Mouse (Mus musculus): ENCODE data around the gene Trpm3.
A peak's percentile ranks its signal among the peaks of the same experiment; 100 is the strongest.

Gene Trpm3

DNA sequence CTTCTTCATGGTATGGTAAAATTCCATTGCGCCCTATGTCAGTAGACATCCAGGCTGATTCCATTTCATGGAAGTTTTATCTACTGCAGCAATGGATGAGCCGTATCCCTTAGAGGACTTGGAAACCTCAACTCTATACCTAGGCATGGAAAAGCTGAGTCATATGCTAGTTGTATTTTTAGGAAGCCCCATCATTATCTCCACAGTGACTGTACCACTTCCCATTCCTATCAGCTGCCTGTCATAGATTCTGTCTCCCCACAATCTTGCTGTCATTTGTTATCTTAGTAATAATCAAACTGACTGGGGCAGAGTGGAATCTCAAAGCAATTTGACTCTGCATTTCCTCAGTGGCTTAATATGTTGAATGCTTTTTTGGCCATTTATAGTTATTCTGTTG lies 169.2 kb downstream of the Trpm3 start:
- DNase-seq (ENCODE audit: low spot score), result no peak

DNA sequence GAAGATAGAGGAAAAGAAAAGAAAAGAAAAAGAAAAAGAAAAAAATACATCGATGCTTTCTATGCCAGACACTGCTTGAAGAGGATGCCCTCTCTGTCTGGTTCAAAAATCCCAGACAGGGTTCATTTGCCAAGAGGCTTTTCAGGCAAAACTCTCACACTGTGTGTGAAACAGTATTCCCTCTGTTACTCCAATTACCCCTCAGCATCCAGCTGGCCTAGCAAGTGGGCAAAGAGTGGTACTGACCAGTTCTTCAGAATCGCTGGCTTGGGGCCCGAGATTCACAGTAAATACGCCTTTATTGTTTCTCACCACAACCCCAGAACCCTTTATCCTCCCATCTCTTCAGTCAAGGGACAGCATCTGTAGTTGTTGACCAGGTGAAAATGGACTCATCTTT lies 178.5 kb downstream of the Trpm3 start:
- no peak for DNase-seq (ENCODE audit: low spot score)

DNA sequence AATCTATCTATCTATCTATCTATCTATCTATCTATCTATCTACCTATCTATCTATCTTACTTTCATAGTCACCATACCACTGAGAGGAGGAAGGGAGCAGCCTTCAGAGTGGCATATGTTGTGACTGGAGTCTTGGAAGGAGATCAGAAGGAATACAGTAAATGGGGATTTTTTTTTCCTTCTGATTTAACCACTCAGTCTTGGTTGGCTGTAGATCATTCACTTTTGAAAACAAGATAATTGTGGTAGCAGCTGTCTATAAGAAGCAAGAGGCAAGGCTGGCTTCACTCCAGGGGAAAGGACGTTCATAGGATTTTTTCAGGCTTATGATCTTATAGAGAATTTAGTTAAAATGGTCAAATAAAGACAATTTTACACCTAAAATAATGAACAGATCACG lies 188.0 kb downstream of the Trpm3 start:
- no peak for DNase-seq (ENCODE audit: low spot score)

DNA sequence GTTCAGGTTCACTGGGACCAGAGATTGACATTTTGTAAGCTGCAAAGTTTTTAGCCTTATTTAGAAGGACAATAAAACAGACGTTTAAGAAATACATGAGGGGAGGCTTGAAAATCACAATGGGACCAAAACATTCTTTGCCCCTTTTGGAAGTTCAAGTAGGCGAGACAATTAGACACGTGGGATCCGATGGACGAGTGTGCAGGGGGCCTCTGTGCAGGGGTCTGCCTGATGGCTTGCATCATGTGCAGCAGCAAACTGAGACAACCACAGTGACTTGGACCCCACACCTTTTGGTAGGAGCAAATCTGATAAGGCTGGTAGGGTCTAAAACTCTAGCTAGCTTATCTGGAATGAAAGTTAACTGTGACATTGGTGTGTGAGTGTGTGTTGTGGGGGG lies 188.4 kb downstream of the Trpm3 start:
- DNase-seq (ENCODE audit: low spot score), result no peak

DNA sequence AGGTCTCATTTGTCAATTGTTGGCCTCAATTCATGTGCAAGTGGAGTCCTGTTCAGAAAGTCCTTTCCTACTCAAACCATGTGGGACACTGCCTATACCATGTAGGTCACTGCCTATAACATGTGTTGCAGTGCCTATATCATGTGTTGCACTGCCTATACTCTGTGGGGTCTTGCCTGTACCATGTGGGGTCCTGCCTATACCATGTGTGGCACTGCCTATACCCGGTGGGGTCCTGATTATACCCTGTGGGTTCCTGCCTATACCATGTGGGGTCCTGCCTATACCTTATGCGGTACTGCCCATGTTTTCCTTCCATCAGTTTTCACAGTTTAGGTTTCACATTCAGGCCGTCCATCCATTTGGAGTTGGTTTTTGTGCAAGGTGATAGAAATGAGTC lies 197.4 kb downstream of the Trpm3 start:
- DNase-seq (ENCODE audit: low spot score), result no peak

DNA sequence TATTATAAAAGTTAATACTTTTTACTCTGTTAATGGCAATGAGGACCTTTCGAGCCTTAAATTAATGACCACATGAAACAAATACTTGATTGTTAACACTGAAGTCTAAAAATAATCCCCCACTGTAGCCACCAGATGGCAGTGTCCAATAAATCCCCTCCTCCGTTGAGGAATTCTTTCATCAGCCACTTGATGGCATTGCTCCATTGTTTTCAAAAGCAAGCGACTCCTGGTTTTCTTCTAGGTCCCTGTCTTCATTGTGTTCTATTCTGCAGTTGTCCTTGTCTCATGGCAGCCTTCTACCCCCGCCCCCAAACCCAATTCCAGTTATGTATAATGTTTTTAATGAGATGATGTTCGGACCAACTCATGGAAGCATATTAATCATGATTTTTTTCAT lies 198.6 kb downstream of the Trpm3 start:
- DNase-seq (ENCODE audit: low spot score), result no peak

DNA sequence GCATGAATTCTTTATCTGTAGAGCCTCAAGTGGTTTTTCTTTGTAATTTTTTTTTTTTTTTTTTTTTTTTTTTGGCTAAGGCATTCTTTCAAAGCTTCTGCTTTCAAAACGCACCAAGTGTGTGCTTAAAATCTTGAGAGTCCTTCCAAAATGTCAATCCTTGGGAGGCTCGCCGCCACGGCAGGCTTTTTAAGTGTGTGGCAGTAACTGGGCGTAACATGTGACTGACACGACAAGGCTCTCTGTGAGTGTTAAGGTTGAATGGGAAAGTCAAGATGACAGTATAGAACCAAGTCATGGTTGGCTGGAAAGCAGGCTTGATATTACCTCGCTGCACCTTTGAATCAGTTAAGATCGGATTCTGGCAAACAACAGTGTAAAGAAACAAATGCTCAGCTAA lies 200.1 kb downstream of the Trpm3 start:
- no peak for DNase-seq (ENCODE audit: low spot score)

DNA sequence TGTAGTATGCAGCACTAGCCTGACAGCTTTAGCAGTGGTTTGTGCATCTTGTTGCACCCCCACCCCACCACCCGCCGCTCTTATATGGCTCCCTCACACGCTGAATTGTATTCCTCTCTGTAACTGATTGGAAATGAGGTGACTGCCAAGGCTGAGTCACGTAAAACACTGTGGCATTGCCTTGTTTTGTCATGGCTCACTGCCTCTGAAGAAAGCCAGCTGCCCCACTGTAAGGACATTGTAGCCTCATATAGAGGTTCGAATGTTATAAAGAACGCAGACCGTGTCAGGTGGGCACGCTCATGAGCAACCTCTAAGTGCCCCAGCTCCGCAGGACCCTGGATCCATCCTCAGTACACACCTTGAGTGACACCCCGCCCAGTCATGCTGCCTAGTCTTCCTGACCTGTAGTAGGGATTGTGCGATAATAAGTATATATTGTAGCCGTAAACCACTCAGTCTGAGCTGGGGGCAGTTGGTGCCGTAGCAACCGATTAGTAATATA lies 215.2 kb downstream of the Trpm3 start:
- DNase-seq (ENCODE audit: low spot score), result no peak

DNA sequence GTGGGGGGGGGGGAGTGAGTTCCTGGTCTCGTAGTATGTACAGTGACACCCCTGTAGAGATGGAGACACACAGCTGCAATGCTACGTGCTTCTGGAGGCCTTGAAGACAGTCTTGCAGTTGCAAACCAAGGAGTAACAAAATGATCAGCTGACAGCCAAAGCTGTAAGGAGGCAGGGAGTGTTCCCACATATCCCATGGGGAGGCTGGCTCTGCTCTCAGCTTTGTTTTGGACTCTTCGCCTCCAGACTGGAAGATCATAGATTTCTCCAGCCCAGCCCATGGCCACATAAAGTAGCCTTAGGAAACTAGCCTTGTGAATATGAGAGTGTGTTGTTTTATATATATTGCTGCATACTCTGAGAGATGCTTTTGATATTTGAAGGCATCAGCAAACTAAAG lies 248.0 kb downstream of the Trpm3 start:
- no peak for DNase-seq (ENCODE audit: low spot score)

DNA sequence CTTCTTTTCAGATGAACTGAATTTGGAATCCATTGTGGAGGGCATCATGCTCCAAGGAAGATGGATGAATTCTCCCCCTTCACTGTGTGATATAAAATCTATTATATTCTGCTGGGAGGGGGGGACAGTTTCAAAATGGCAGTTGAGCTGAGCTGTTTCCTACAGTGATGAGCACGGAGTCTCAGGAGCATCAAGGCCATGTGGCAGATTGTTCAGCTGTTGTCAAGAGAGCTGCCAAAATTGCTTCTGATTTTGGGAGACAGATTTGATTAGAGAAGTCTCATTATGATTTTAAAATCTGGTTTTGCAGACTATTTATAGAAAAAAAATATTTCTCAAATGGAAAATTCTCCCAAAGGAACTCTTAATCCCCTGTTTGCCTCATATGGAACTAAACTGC lies 255.9 kb downstream of the Trpm3 start:
- DNase-seq (ENCODE audit: low spot score), result no peak

DNA sequence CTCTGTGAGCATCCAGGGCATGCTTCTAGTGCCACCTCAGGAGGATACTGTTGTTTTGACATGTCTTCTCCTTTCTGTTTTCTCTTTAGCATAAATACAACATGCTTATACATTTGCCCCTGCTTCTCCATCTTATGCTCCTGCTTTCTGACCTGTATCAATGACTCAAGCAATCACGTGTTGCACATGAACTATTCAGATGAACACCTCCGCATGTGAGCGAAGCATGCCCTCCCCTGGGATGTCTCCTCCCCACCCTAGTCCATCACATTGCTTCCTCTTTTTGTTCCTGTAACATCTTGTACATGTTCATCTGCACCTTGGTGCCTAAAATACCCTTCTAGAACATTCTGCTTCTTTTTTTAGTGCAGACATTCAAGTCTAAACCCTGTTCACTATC lies 265.2 kb downstream of the Trpm3 start:
- DNase-seq (ENCODE audit: low spot score), result no peak

DNA sequence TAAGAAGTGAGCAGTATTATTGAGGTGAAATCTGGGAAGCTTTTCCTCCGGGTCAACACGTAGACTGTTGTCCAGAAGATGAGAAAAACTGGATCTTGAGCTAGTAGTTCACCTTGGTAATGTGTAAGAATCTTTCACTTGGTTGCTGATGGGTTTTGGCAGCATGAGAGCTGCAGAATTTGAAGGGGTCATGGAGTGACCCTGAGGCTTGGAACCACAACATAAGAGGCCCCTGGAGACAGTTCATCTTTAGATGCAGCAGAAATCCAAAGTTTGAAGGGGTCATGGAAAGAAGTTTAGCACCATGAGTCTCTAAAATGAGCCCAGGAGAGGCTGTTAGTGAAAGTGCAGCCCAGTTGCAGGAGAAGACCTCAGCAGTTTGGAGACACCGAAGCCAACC lies 279.4 kb downstream of the Trpm3 start:
- DNase-seq (ENCODE audit: low spot score), result no peak

DNA sequence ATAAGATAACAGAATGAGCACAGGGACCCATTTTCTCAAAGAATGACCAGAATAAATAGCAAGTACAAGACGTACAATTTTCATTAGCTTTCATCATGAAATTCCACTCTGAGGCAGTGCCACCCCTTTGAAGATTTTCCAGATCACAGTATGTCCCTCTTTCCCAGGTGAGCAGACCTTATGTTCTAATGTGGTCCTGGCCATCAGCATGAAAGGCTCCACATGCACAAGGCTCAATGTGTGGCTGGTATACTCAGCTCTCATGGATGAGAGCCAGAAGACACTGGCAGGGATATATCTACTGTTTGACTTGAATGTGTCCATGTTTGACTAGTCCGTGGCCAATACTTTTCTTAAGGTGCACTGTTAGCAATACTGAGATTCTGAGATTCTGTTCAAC lies 298.4 kb downstream of the Trpm3 start:
- no peak for DNase-seq (ENCODE audit: low spot score)

DNA sequence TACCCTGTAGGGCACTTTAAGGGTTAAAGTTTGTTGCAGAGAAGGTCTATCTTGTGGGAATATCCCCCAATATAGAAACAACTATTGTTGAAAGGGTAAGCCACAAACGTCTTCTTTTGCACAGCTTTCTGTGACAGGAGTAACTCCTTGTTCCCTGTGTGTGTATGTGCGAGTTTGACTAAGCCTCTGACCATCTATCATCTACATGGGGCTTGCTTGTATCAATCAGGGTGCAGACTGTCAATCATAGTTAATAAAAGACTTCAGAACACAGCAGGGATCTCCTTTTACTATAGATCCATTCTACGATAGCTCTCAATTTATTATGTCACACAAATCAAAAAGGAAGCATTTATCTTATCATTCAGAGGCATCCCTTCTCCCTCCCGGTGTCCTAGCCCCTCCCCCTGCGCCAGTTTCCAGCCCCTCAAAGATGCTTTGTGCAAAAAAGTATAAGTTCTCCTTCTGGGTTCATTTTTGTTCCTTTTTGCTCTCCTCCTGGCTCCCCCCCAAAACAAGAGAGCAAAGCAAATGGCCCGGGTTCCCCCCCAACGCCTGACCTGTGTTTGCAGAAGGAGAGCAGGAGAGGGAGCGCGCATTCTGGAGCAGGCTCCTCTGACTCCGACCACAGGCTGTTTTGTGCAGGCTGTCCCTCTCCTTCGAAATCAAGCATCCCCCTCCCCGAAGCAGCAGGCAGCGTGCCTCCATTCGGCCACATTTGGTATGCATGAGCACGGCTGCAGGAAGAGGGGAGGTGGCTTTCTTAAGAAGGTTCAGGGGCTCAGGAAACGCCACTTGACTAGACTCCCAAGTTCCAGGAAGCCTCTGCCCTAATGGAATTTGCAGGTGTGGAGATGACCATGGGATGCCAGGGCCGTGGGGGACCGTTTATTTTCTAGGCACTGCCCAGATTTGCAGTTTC lies 308.8 kb downstream of the Trpm3 start:
- peak; percentile 1 for DNase-seq (ENCODE audit: low spot score)

DNA sequence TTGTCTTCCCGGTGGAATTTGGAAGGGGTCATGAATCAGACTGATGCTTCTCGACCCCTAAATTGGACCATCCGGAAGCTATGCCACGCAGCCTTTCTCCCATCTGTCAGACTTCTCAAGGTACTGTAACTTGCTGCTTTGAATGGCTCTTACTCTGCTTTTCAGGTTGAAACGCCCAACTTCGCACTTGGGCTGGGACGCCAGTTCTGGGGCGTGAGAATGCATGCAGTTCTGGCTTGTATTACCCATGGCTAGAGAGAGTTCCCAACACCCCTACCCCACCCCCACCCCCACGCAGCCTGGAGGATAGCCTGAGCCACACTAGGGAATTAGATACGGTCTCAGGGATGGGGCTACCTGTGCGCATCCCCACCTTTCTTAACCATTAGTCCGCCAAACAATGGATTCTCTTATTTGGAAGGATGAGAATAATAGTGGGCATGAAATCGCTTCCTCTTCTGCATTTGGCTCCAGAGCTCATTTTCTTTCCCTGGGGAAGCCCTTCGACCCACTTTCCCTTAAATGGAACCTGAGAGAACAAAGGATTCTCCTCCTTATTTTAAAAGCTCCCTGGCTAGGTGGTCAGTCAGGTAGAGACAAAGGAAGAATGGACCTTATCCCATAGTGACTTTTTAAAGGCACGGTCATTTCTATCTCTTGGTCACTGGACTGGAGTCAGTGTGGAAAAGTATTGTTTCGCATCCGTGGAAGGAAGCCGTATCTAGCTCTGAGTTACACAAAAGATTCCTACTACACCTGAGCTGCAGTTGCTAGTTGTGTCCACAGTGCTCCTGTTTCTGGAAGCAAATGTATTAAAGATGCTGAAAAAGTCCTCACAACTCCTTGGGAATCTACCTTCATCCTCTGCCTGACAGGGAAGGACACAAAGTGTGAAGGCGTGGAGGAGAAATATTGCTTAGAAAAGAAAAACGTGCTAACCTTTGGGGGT lies 309.8 kb downstream of the Trpm3 start:
- DNase-seq (ENCODE audit: low spot score), result no peak

DNA sequence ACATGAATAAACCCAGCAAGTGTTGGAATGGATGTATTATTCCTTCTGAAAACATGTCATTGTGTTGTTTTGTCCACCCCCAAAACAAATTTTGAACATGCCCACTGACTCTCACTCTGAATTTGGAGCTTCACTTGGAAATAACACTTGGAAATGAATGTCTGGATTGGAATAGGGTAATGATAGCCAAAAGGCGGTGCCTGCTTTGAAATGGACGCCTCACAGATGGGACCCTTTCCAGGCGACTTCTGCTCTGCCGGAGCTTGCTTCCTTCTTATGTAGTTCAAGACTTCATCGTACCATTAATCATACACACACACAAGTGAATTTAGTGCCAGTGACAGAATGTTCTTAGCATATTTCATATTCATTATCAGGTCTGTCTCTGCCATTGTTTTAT lies 312.4 kb downstream of the Trpm3 start:
- DNase-seq (ENCODE audit: low spot score), result no peak

DNA sequence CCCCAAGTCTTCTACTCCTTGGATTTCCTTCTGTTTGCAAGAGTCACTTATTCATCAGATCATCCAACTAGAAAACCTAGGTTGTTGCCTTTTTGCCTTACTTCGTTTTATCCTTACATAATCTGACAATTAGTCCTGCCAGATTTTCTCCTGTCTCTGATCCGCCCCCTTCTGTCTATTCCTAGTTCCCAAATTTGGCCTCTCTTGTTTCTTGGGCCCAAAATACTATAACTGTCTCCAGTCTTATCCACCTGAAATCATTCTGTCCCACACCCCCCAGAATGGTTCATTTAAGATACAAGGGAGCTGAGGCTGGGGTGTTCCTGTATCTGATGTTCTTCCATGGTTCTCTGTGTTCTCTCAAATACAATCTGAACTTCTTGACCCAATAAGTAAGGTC lies 318.1 kb downstream of the Trpm3 start:
- no peak for DNase-seq (ENCODE audit: low spot score)

DNA sequence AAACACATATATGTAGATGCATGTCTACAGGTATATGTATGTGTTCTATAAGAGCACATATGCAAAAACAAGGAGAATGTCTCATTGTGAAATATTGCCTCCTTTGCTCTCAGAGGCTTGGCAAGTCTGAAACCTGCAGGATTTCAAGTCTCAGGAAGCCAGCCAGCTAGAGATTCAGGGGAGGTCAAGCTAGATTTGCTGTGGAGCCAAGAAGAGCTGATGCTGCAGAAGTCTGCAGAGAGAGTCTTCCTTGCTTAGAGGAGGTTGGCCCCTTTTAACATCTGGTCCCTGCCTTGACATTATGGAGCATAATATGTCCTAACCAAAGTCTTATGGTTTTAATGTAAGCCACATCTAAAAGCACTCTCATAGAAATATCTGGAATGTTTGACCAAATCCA lies 323.2 kb downstream of the Trpm3 start:
- DNase-seq (ENCODE audit: low spot score), result no peak

DNA sequence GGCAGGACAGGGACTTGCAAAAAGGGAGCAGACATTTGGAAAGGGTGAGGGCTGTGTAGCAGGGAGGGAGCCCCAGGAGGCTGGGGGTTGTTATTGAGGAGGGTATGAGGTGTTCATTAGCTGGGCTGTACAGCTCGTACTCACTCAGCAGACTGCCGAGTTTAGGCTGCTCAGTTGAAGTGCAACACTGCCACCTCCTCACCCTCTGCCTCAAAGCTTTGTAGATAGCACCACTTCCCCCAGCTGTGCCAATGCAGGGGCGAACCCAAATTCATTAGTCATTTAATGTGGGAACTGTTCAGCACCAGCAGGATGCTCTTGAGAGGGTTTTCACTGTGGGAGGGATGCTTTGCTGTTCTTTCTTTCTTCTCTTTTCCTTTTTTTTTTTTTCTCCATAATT lies 324.7 kb downstream of the Trpm3 start:
- no peak for DNase-seq (ENCODE audit: low spot score)

DNA sequence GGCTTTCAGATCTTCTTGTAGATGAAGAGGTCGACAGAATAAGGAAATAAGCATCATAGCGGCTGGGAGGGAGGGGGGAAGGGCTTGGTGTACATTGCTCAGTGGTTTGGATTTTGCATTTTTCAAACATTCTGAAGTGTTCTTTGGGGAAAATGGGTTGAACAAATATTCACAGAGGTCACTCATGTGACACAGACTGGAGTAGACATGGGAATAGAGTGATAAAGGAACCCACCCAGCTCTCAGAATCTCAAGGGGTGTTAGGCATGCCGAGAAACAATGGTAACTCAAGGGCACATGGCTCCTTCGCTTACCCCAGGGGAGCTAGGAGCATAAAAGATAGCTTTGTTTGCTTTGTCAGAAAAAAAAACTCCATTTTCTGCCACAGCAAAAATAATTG lies 330.8 kb downstream of the Trpm3 start:
- no peak for DNase-seq (ENCODE audit: low spot score)

DNA sequence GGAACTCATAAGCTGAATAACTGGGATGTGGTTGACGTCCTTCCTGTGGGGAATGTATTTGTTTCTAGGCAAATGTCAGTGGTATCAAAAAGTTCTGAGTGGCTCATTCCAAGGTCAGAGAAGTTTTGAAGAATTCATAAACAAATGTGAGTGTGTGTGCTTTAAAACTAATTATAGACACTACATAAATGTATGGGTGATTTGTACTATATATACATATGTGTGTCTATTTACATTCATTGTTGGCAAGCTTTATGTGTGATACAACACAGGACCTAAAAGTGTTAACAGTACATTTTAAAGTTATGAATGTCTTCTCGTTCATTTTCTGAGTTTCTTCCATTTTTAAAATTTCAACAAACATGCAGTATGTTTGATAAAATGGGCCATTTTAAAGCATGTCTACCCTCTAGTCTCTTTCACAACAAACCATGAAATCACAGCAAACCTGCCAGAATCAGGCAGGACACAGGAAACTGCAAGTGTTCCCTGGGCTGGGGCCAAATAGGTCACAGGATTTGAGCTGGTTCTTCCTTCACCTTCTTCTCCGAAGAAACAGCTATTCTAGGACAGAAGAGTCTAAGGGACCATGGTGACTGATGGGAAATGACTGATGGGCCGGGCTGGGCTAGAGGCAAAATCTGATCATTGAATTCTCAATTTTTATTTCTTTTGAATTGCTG lies 334.3 kb downstream of the Trpm3 start:
- no peak for DNase-seq (ENCODE audit: low spot score)

DNA sequence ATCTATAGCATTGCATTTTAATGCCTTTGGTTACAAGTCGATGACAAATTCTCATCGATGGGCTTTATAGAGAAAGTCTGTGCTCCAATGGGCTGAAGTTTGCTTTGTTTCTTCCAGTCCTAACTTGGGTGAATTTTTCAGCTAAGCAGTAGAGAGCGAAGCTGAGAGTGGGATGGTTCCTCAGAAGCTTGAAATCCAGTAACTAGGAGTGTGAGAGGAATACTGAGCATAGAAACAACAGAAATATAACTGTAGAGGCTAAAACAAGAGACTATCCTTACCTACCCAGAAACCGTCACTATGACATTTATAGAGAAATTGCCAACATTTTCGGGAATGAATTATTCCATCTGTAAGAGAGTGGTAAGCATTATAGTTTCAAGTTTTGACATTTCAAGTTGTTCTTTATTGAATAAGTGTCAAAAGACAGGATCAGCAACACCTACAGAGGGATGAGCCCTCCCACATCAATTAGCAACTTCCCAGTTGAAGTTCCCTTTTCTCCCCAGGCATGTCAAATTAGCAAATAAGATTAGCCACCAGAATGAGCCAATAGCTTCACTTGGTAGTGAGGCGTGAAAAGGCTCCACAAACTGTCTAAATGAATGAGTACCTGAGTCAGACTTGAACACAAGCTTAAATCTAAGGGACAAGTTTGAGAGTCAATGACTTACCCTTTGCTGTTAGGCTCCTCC lies 339.6 kb downstream of the Trpm3 start:
- DNase-seq (ENCODE audit: low spot score), result no peak
